Mouse (Mus musculus) brain, adult 2 months (tissue): ENCODE measurements at regions not wholly inside any gene's neighbourhood (a gene's known extent, or its start where the extent isn't known, plus 50 kb on each side); places are given as distances from the start of the nearest gene placed in this dataset.

Source experiments
- DNase-seq: peaks from one replicate; pipeline ENCODE4 v3.0.0; 2011; ENCODE audit warnings: low read depth, low spot score

GRCm38 (mm10) chr14:80244640-80245302, 260.9 kb downstream of the Olfm4 start:
- DNase-seq, result peak; percentile 69

GRCm38 (mm10) chr14:80247575-80247974, 263.7 kb downstream of the Olfm4 start:
- DNase-seq, result peak; percentile 92

GRCm38 (mm10) chr14:80249882-80250281, 266.0 kb downstream of the Olfm4 start:
- peak; percentile 74 for DNase-seq

- DNase-seq, result peak; percentile 50
Observed at GRCm38 (mm10) chr14:80257086-80257485, 273.2 kb downstream of the Olfm4 start.

GRCm38 (mm10) chr14:80263173-80263572, 279.3 kb downstream of the Olfm4 start:
- DNase-seq, result peak; percentile 67

GRCm38 (mm10) chr14:80265081-80265480, 281.2 kb downstream of the Olfm4 start:
- DNase-seq, result peak; percentile 76

- DNase-seq, result peak; percentile 91
Observed at GRCm38 (mm10) chr14:80269179-80269951, 285.5 kb downstream of the Olfm4 start.

GRCm38 (mm10) chr14:80270063-80270462, 286.2 kb downstream of the Olfm4 start:
- no peak for DNase-seq

GRCm38 (mm10) chr14:80280188-80280587, 296.3 kb downstream of the Olfm4 start:
- no peak for DNase-seq

GRCm38 (mm10) chr14:80283726-80284125, 299.8 kb downstream of the Olfm4 start:
- no peak for DNase-seq

- peak; percentile 70 for DNase-seq
Observed at GRCm38 (mm10) chr14:80291360-80291759, 307.5 kb downstream of the Olfm4 start.

- DNase-seq, result peak; percentile 48
Observed at GRCm38 (mm10) chr14:80293378-80293777, 309.5 kb downstream of the Olfm4 start.

GRCm38 (mm10) chr14:80329651-80330050, 345.8 kb downstream of the Olfm4 start:
- no peak for DNase-seq

- DNase-seq, result no peak
Observed at GRCm38 (mm10) chr14:80362024-80362622, 378.2 kb downstream of the Olfm4 start.

- no peak for DNase-seq
Observed at GRCm38 (mm10) chr14:80369448-80370153, 385.7 kb downstream of the Olfm4 start.

- no peak for DNase-seq
Observed at GRCm38 (mm10) chr14:80374290-80374689, 390.4 kb downstream of the Olfm4 start.

GRCm38 (mm10) chr14:80377064-80377463, 393.2 kb downstream of the Olfm4 start:
- no peak for DNase-seq

- DNase-seq, result no peak
Observed at GRCm38 (mm10) chr14:80391418-80391817, 407.5 kb downstream of the Olfm4 start.

GRCm38 (mm10) chr14:80408317-80408716, 424.4 kb downstream of the Olfm4 start:
- no peak for DNase-seq

GRCm38 (mm10) chr14:80418810-80419325, 435.0 kb downstream of the Olfm4 start:
- no peak for DNase-seq

- DNase-seq, result no peak
Observed at GRCm38 (mm10) chr14:80443820-80444219, 459.9 kb downstream of the Olfm4 start.

GRCm38 (mm10) chr14:80471470-80471869, 487.6 kb downstream of the Olfm4 start:
- DNase-seq, result no peak
